Mouse (Mus musculus) inflammation-experienced regulatory T-cells, adult 16 weeks (primary cell): Measurements from ENCODE around the gene Spata2. TPM values are rescaled to one million over a fixed set of nuclear protein-coding genes. Genes with fewer than 3 reads are reported as not detected.

Source experiments
- polyA plus RNA-seq: library from polyadenylated mRNA; unstranded; fragments of 100-300 nt; shearing (Covaris generic); gene quantifications from one replicate; pipeline ENCODE4 v1.2.1, GENCODE M21; 2017

Spata2 gene
- polyA plus RNA-seq, result 38.6 TPM

DNA sequence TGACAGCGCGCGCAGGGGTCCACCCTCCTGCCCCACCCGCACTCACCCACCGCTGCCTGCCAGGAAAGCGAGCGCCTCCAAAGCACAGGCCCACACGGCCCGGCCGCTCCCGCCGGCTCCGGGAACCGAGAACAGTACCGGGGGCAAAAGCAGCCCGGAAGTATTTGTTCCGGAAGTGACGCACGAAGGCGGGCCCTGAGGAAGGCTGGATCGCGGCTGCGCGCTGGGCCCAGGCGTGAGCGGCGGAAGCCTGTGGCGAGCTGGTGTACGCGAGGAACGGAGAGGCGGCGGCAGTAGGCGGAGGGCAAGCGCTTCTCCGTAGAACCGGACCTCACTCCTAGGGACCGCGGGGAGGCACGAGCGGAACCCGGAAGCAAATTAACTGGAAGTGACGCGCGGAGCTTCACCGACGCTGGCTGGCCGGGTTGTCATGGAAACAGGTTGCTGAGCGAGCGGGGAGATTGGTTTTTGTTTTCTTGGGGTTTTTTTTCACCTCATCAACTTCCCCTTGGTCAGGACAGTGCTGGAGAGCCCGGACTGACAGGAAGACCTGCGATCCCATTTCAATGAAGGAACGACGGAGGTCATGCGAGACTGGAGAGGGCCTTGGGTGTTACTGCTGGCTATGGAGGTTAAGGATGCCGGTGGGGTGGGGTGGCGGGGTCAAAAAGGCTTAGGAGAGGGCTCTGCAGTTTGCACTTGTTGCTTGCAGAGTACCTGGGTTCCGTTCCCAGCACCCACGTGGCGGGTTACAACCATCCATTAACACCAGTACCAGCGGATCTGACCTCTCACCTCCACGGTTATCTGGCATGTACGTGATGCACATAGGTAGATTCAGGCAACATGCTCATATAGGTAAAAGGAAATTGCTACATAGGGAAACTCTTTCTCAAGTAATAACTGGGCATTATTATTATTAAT lies at the start of gene Spata2:
Gene Spata2 (minus strand): TSS at position 175 of the 924 bp plus-strand sequence.

GRCm38 (mm10) chr2:167537476-167538297 lies 45.0 kb upstream of the Spata2 start, which contains the start of gene Snai1:
Gene Snai1 (plus strand): TSS chr2:167538195.

DNA sequence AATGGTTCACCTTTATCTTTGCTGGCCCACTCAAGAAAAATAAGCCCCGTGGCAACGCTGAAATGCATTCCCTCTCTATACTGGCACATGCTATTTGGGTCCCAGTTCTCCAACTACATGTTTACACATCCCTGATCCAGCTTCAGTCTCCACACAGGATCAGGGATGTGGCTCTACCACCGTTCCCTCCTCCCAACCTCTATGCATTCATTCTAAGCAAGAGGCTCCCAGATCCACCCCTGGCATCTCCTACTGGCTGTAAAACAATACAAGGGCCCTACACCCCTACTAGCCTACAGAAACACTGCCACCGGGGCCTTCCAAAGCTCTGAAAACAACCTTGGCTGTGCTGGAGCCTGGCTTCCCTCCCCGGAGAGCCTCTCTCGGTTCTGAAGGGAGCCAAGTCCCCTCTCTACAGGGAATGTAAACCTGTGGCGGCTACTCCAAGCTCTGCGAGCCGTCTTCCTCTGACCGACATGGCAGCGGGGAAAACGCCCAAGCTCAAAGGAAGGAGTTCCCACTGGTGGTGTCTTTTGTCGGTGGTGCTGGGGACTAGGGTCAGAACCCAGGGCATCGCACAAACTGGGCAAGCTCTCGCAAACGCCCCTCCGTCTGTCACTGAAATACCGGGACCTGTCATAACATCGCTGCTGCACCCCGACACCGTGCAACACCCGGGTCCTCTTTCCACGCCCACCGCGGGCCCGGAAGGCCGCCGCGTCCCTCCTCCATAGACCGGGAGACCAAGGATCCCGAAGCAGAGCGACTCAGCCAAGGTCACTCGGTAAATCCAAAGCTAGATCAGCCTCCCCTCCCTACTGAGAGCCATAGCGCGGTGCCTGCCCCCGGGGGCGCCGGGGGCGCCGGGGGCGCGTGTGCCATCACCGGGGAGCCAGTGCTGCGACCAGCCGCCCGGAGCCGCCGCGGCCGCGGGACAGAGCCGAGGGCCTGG lies 654 bp downstream of the Spata2 start, which contains the start of gene Rnf114:
Gene Rnf114 (plus strand): TSS at position 889 of the 952 bp plus-strand sequence.

Other genes with a start within 250 kb of the Spata2 start
- 2.7 TPM for gene B4galt5, start 143.7 kb downstream of the Spata2 start, polyA plus RNA-seq
- 94.2 TPM for gene Slc9a8, start 71.2 kb downstream of the Spata2 start, polyA plus RNA-seq
- gene Rnf114, start 242 bp downstream of the Spata2 start, polyA plus RNA-seq, result 299 TPM
- not detected for gene Snai1, start 45.3 kb upstream of the Spata2 start, polyA plus RNA-seq
- gene Ube2v1, start 139.2 kb upstream of the Spata2 start, polyA plus RNA-seq, result 387 TPM
- gene Gm20431, start 168.6 kb upstream of the Spata2 start, polyA plus RNA-seq, result 1.9 TPM
- gene Cebpb, start 196.0 kb upstream of the Spata2 start, polyA plus RNA-seq, result 0.51 TPM
- 13.3 TPM for gene Tmem189, start 196.9 kb upstream of the Spata2 start, polyA plus RNA-seq